Mouse (Mus musculus): ENCODE results near the gene B230118H07Rik.

- TF ChIP-seq POLR2AphosphoS5 (IDR thresholded peaks at IDR 0.05; ENCODE audit: insufficient replicate concordance, low read depth, low read length) (no peak), CTCF (IDR thresholded peaks at IDR 0.05; ENCODE audit: low read depth, low read length) (no peak)
Measured at GRCm38 (mm10) chr2:101608232-101608894, 41.0 kb downstream of the B230118H07Rik start.

Data from G1E (cell line).